ENCODE assay signal across 9 mouse cellular contexts in the genomic region with DNA sequence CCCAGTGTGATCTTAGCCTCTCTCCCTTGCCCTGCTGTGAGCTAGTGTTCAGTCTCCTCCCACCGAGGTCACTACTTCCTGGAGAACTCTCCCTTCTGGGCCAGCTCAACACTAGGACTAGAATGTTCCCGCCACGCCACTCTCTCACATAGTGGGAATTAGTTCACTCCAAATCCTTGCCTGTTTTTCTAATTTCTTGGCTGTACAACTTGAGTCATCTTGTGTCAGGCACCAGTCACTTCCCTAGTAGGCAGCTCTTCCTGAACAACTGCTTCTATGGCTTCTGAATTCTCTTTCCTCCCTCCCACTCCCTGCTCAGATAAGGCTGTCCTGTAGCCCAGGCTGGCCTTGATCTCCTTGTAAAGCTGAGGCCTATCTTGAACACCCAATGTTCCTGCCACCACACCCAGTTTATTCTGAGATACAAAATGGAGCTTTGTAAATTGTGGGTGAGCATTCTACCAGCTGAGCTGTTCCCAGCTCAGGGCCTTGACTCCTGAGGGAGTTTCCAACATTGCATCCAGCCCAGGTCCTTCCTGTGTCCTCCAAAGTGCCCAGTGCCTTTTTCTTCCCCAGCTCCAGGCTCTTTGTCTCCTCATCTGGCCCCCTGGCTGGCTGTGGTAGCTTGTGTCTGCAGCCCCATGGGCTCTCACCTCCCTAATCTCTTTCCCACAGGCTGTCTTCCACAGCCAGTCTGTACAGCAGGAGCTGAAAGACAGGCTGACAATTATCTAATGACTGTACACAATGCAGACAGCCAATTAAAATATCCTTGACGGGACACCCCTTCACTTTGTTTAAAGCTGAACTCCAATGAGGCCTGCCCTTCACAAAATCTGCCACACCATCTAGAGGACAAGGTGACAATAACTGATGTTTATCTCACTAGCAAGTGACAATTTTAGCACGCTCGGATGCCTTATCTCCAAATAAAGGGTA.
DNase-seq lines count a peak whose midpoint lies in the region; ATAC-seq and TF ChIP-seq lines count a peak whose summit lies in the region.
"Had no signal": no experiment of that assay in that cellular context is flagged by ENCODE, and none has a peak within 500 bp of the region (broad histone marks: within the 10 kb centered on the region; RNA-seq: fewer than 3 reads in every experiment).

No protein-coding gene starts in this region.

- peak; percentile 71 for ATAC-seq in kidney, embryonic 16.5 days (ENCODE audit: low FRiP score, low TSS enrichment)
- peak; percentile 38; the same call in 1 of the 2 replicates for ATAC-seq in forebrain, postnatal 0 days
- no peak; the same call in 1 of the 2 replicates for ATAC-seq in midbrain, embryonic 14.5 days (ENCODE audit: low FRiP score, low TSS enrichment)

- 48% methylated on average over 6 of the region's 6 CpGs for WGBS in kidney, embryonic 16.5 days
- WGBS in forebrain, postnatal 0 days = 29% methylated on average over 6 of the region's 6 CpGs
- 44% methylated on average over 6 of the region's 6 CpGs for WGBS in midbrain, embryonic 14.5 days

- no peak for DNase-seq in kidney, postnatal 10 days
- DNase-seq in forebrain, postnatal 0 days = no peak
- DNase-seq in midbrain, embryonic 14.5 days = peak; percentile 19
- no peak for DNase-seq in urinary bladder, postnatal 25 days (ENCODE audit: low spot score)
- no peak for DNase-seq in cerebellum, postnatal 14 days
- no peak for DNase-seq in right cerebral cortex, postnatal 4 days

- no peaks in the 10 kb centered on the region for H3K36me3 ChIP-seq in kidney, embryonic 16.5 days (ENCODE audit: insufficient read depth, low read length)
- no peaks in the 10 kb centered on the region for H3K36me3 ChIP-seq in forebrain, postnatal 0 days (ENCODE audit: insufficient read depth)
- no peaks in the 10 kb centered on the region for H3K36me3 ChIP-seq in midbrain, embryonic 14.5 days (ENCODE audit: control insufficient read depth, insufficient read depth, low read length)
- H3K36me3 ChIP-seq: limb, embryonic 13.5 days had no signal

- no peak overlapping the region for H3K4me2 ChIP-seq in kidney, embryonic 16.5 days (replicated peaks; ENCODE audit: low read depth, low read length)
- no peak overlapping the region for H3K4me2 ChIP-seq in forebrain, postnatal 0 days (ENCODE audit: low read depth)
- no peak overlapping the region for H3K4me2 ChIP-seq in midbrain, embryonic 14.5 days (ENCODE audit: low read length)
- H3K4me2 ChIP-seq: limb, embryonic 13.5 days had no signal

- H3K4me3 ChIP-seq in kidney, embryonic 16.5 days (ENCODE audit: low read length) = no peak overlapping the region
- no peak overlapping the region for H3K4me3 ChIP-seq in brown adipose tissue, adult 24 weeks (ENCODE audit: insufficient read depth, low read depth, low read length)
- no peak overlapping the region for H3K4me3 ChIP-seq in forebrain, postnatal 0 days (ENCODE audit: low read depth, low read length)
- no peak overlapping the region for H3K4me3 ChIP-seq in midbrain, embryonic 14.5 days (replicated peaks; ENCODE audit: low read depth, low read length)
- H3K4me3 ChIP-seq: limb, embryonic 13.5 days had no signal

- 0 out of 2 replicates have a peak, but pooled peaks cover 4% of the 10 kb centered on the region for H3K4me1 ChIP-seq in kidney, embryonic 16.5 days (ENCODE audit: insufficient read depth, low read length)
- peaks cover 10% of the 10 kb centered on the region for H3K4me1 ChIP-seq in brown adipose tissue, adult 24 weeks (ENCODE audit: control insufficient read depth, insufficient read depth, insufficient read length, low read length)
- H3K4me1 ChIP-seq in forebrain, postnatal 0 days (ENCODE audit: insufficient read depth) = no peaks in the 10 kb centered on the region
- no peaks in the 10 kb centered on the region for H3K4me1 ChIP-seq in midbrain, embryonic 14.5 days (ENCODE audit: control insufficient read depth, insufficient read depth, low read length)
- H3K4me1 ChIP-seq: limb, embryonic 13.5 days had no signal

- no peak overlapping the region for H3K27ac ChIP-seq in kidney, embryonic 16.5 days (ENCODE audit: low read length)
- peak overlapping the region; percentile 63 for H3K27ac ChIP-seq in brown adipose tissue, adult 24 weeks (replicated peaks; ENCODE audit: low read depth, low read length)
- no peak overlapping the region for H3K27ac ChIP-seq in forebrain, postnatal 0 days (ENCODE audit: low read depth, low read length)
- H3K27ac ChIP-seq in midbrain, embryonic 14.5 days (replicated peaks; ENCODE audit: low read depth, low read length) = 0 out of 2 replicates have a peak overlapping the region, but pooled peaks have one; percentile 32
- H3K27ac ChIP-seq: limb, embryonic 13.5 days had no signal

- no peak overlapping the region for H3K9ac ChIP-seq in kidney, embryonic 16.5 days (replicated peaks; ENCODE audit: low read length)
- H3K9ac ChIP-seq in forebrain, postnatal 0 days = no peak overlapping the region
- no peak overlapping the region for H3K9ac ChIP-seq in midbrain, embryonic 14.5 days (replicated peaks; ENCODE audit: low read length)
- H3K9ac ChIP-seq: limb, embryonic 13.5 days had no signal

- H3K9me3 ChIP-seq in kidney, embryonic 16.5 days (ENCODE audit: low read length) = no peaks in the 10 kb centered on the region
- no peaks in the 10 kb centered on the region for H3K9me3 ChIP-seq in forebrain, postnatal 0 days (ENCODE audit: low read length)
- no peaks in the 10 kb centered on the region for H3K9me3 ChIP-seq in midbrain, embryonic 14.5 days (ENCODE audit: control insufficient read depth, low read length)
- H3K9me3 ChIP-seq: limb, embryonic 13.5 days had no signal

- no peak for TF ChIP-seq CTCF in forebrain, postnatal 0 days (IDR thresholded peaks at IDR 0.05; ENCODE audit: low read depth)

- no peaks in the 10 kb centered on the region for H3K27me3 ChIP-seq in kidney, embryonic 16.5 days (ENCODE audit: insufficient read depth, low read length)
- no peaks in the 10 kb centered on the region for H3K27me3 ChIP-seq in forebrain, postnatal 0 days (ENCODE audit: insufficient read depth, low read length)
- no peaks in the 10 kb centered on the region for H3K27me3 ChIP-seq in midbrain, embryonic 14.5 days (ENCODE audit: control insufficient read depth, insufficient read depth, low read length)
- H3K27me3 ChIP-seq: limb, embryonic 13.5 days had no signal

Comparison
In these comparisons a context has a peak if more than half of its experiments do, and no peak if none do; other contexts are left out.
1. H3K27ac ChIP-seq: peak in brown adipose tissue, adult 24 weeks (single experiment) and midbrain, embryonic 14.5 days (single experiment); none in kidney, embryonic 16.5 days (single experiment) and forebrain, postnatal 0 days (single experiment).